Mouse (Mus musculus): ENCODE results near the gene Cnot11.

DNA sequence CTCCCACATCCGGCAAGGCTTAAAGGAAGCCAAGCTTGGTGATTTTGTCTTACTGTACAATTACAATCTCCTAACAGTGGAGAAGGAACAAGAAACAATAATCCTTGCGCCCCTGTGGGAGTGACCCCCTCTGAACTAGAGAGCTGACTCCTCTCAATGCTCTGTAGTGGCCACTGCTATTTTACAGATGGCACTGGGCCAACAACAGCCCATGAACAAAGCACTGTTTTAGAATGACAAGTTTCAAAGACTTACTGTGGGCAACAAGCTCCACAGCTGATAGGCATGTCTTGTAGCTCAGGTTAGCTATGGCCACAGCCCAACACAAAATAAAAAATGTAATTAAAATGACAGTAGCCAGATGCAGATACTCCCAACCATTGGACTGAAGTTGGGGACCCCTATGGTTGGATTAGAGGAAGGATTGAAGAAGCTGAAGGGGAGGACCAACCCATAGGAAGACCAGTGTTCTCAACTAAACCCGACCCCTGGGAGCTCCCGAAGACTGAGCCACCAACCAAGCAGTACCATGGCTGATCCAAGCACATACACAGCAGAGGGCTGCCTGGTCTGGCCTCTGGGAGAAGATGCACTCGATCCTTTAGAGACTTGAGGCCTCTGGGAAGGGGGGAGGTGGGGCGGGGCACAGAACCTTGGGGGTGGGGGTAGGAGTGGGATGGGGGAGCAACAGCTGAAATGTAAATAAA is 11.5 kb downstream of the Cnot11 start:
- TF ChIP-seq CTCF (IDR thresholded peaks at IDR 0.05), result no peak
- no peak for TF ChIP-seq EP300 (IDR thresholded peaks at IDR 0.05)

Measured in lung, postnatal 0 days (tissue).